Mouse (Mus musculus) splenic B cell, adult 2 months (primary cell): ENCODE results near the gene Zic2.
"Not testable (repeated sequence)": the region's sequence is repeated elsewhere in the genome, so short reads cannot be mapped to it uniquely, and the experiment has no call there.

Source experiments
- DNase-seq: peaks from one replicate; pipeline ENCODE4 v3.0.0-alpha.2; 2011; ENCODE audit warnings: low read depth, low spot score
- H3K27me3 ChIP-seq: 2 replicates; pipeline ENCODE4 v1.6.1; 2012; ENCODE audit warnings: mild to moderate bottlenecking, low read length, moderate library complexity, mixed read lengths; ENCODE audit not compliant: control insufficient read depth, poor library complexity, insufficient read depth, severe bottlenecking
- H3K36me3 ChIP-seq: 2 replicates; pipeline ENCODE4 v1.6.1; 2012; ENCODE audit warnings: mild to moderate bottlenecking, low read length, moderate library complexity, mixed read lengths; ENCODE audit not compliant: control insufficient read depth, poor library complexity, insufficient read depth, severe bottlenecking

Gene Zic2

GRCm38 (mm10) chr14:122453996-122454738, 21.1 kb upstream of the Zic2 start:
- Histone ChIP-seq H3K27me3 (peaks cover 3% of the 10 kb centered on the region; the same call in 1 of the 2 replicates), H3K36me3 (no peaks in the 10 kb centered on the region)
- no peak for DNase-seq

DNA sequence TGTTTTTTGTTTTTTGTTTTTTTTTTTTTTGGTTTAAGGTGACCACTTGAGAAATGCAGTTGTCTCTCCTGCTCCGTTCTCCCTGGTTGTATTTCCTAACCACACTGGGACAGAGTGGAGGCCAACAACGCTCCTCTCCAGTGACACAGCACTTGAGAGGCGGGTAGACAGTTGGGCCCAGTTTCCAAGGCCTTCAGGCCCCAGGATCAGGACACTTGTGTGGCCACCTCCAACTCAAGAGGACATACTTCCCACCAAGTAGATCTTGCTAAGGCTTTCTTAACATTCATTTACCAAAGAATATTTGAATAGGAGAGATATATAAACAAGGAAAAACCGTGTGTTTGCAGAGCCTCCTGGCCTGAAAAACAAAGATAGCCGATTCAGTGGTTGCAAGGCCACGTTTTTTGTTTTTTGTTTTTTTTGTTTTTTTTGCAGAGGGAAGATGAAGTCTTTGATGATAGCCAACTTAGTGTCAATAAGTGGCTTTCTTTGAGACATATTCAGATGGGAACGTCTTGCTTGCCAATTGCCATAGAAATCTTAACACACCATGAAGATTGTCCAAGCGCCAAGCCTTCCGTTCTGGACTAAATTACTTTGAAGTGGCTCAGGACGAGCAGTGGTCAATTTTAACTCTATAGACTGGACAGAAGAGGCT, 20.2 kb upstream of the Zic2 start:
- Histone ChIP-seq H3K27me3 (peaks cover 3% of the 10 kb centered on the region; the same call in 1 of the 2 replicates), H3K36me3 (no peaks in the 10 kb centered on the region)
- DNase-seq = no peak

DNA sequence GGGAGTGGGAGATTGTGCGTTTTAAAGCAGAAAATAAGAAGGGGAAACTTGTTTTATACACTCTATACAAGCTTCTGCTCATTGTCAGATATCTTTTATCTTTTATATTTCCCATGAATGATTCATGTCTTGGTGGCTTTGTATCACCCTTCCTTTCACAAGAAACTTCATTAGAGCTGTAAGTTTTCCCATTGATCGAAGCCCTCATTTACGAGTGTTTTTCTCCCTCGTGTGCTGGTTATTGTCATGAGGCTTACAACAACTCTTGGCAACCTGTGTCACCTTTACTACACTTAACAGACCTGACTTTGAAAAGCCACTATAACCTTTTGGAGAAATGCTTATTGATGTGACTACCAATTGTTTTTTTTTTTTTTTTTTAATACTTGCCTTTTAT, 19.7 kb upstream of the Zic2 start:
- no peaks in the 10 kb centered on the region for H3K36me3 ChIP-seq
- peaks cover 5% of the 10 kb centered on the region; the same call in 1 of the 2 replicates for H3K27me3 ChIP-seq
- DNase-seq = no peak

DNA sequence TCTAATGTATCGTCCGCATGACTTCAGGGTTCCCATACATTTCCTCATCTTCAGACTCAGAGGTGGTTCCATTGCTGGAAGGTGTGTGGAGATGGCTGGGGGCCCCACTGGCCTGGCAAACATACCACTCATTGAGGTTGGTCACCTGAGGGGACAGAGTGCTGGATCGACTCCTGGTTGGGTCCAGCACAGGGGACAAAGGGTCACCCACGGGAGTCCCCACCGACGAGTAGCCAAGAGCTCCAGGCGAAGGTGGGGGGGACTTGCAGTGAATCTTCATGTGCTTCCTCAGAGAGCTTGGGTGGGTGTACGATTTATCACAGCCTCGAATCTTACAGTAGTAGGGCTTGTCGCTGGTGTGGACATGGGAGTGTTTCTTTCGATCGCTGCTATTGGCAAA, 15.9 kb upstream of the Zic2 start:
- H3K36me3 ChIP-seq, DNase-seq: not testable (repeated sequence)

DNA sequence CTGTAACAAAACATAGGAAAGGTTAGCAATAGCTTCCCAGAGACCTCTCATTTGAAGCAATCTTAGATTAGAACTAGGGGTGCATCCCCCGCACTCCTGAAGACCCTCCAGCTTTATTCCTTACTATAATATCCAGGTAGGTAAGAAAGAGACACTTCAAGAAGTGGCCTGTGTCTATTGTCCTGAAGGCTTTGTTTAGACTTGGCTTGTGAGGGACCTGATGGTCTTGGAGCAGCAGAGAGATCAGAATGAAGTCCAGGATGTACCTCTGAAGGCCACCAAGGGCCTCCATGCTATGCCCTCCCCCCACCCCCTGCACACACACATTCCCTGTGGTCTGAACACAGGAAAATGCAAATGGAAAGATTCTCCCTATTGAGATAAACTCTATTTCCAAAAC, 15.5 kb upstream of the Zic2 start:
- H3K27me3 ChIP-seq = peaks cover 2% of the 10 kb centered on the region; the same call in 1 of the 2 replicates
- no peaks in the 10 kb centered on the region for H3K36me3 ChIP-seq
- no peak for DNase-seq

More for the DNA sequence above, 15.9 kb upstream of the Zic2 start:
- not testable (repeated sequence) for H3K27me3 ChIP-seq

- Histone ChIP-seq H3K36me3 (no peaks in the 10 kb centered on the region), H3K27me3 (peaks cover 2% of the 10 kb centered on the region)
- DNase-seq = no peak
Observed at GRCm38 (mm10) chr14:122460226-122460625, 15.0 kb upstream of the Zic2 start.

DNA sequence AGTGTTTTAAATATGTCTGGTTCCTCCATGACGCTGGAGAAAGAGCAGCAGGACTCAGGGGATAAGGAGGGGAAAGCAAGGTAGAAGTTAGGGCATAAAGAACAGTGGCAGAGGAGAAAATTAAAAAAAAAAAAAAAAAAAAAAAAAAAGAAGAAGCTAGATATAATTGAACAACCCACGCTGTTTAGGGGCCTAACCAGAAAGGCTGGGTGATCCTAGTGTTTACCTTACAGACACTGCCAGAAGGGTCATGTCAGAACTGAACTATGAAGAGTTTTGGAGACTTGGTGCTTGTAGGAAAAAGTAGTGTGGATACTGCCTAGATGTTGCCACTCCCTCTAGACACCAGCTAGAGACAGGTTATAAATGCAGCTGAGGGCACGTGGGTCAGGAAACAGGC, 13.7 kb upstream of the Zic2 start:
- DNase-seq = no peak
- H3K36me3 ChIP-seq = no peaks in the 10 kb centered on the region
- H3K27me3 ChIP-seq = peaks cover 2% of the 10 kb centered on the region

GRCm38 (mm10) chr14:122461966-122462365, 13.3 kb upstream of the Zic2 start:
- no peaks in the 10 kb centered on the region for H3K36me3 ChIP-seq
- no peak for DNase-seq
- peaks cover 4% of the 10 kb centered on the region for H3K27me3 ChIP-seq

- DNase-seq = no peak
- no peaks in the 10 kb centered on the region for H3K36me3 ChIP-seq
- H3K27me3 ChIP-seq = peaks cover 4% of the 10 kb centered on the region
Observed at GRCm38 (mm10) chr14:122462689-122463079, 12.6 kb upstream of the Zic2 start.

GRCm38 (mm10) chr14:122463080-122463691, 12.0 kb upstream of the Zic2 start:
- H3K27me3 ChIP-seq = peaks cover 4% of the 10 kb centered on the region
- H3K36me3 ChIP-seq = no peaks in the 10 kb centered on the region
- DNase-seq = peak; percentile 39

DNA sequence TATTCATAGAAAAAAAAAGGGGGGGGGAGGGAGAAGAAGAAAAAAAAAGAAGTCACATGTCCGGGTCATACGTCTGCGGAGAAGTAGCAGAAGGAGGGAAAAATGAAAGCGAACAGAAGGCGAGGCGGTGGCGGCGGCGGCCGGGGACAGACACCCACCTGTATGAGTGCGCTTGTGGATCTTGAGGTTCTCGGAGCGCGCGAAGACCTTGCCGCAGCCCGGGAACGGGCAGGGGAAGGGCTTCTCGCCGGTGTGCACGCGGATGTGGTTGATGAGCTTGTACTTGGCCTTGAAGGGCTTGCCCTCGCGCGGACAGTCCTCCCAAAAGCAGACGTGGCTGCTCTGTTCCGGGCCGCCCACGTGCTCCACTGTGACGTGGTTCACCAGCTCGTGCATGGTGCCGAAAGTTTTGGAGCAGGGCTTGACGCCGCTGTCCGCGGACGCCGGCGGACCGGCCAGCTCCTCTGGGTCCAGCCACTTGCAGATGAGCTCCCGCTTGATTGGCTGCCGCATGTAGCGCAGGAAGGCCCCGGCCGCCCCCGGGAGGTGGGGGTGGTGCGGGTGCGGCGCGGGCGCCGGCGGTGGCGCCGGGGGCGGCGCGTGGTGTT, 11.4 kb upstream of the Zic2 start:
- H3K27me3 ChIP-seq, H3K36me3 ChIP-seq: not testable (repeated sequence)
- peak; percentile 54 for DNase-seq

GRCm38 (mm10) chr14:122464351-122464762, 10.9 kb upstream of the Zic2 start:
- no peaks in the 10 kb centered on the region for H3K36me3 ChIP-seq
- H3K27me3 ChIP-seq = peaks cover 4% of the 10 kb centered on the region
- DNase-seq = no peak

DNA sequence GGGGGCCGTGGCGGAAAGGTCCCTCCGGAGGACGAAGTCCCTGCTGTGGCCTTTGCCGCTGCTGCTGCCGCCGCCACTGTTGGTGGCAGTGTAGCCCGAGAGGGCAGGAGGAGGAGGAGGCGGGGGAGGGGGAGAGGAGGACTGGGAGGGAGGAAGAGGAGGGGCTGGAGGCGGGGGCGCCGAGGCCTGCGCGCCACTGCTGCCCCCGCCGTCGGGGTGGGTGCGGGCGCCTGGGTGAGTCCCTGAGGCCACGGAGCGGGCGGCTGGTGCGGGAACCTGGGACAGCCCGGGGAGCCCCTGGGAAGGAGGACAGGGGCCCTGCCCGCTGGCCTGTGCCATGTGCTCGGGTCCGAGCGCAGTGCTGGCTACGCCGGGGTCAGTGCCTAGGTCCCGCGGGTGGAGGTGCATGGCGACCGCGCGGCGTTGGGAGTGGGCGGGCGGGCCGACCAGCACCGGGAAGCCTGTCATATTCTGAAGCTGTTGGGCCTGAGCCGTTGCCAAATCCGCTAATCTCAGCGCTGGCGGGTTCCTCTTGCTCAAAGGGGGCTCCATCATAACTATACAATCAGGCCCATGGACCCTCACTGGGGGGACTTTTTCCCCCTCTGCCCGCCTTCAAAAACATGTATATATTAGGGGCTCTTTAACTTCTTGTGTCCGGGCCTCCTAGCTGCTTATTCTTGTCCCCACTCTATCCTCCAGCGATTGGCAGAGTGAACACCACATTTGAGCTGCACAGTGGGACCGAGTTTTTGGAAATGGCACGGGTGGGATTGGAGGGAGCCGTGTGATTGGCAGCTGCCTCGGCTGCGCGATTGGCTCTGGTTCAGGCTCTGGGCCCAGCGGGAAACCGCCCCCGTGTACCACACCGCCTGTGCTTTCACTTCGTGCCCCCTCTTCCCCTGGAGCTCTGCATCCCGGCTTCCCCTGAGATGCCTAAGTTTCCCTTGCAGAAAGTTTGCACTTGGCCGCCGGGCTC, 10.2 kb upstream of the Zic2 start, which contains the start of gene Zic5:
Gene Zic5 (minus strand): TSS at position 915 of the 979 bp plus-strand sequence.
- no peaks in the 10 kb centered on the region for H3K36me3 ChIP-seq
- peaks cover 4% of the 10 kb centered on the region for H3K27me3 ChIP-seq
- no peak for DNase-seq

DNA sequence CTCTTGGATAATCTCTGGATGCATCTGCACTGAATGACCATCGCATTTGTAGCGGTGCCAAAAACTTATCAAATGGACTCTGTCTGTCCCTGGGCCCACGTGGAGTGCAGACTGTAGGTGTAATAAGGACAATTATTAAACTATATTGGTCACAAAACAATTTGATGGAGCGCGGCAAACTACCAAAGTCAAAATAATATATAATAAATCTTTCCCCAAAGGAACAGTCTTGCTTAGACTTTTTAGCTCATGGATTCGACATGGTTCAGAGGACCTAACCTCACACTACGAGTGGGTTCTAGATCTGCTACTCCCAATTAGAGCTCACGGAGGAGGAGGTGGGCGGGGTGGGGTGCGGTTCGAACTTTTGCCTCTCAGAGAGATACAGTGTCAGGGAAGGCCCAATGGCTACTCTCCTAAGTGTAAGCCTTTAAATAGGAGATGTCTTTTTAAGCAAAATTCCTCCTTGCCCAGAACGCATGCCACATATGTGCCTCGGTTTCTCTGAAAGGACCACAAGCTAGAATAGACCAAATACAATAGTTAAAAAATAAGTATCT, 9.2 kb upstream of the Zic2 start:
- Histone ChIP-seq H3K27me3 (peaks cover 2% of the 10 kb centered on the region), H3K36me3 (no peaks in the 10 kb centered on the region)
- DNase-seq = no peak
